Mouse (Mus musculus): ENCODE measurements at regions not wholly inside any gene's neighbourhood (a gene's known extent, or its start where the extent isn't known, plus 50 kb on each side); places are given as distances from the start of the nearest gene placed in this dataset.

- DNase-seq (ENCODE audit: extremely low spot score, low spot score): peak; percentile 47
These were observed 103.1 kb downstream of the Btbd35f12 start for GRCm38 (mm10) chrX:33416321-33416720.
